Mouse (Mus musculus): Measurements from ENCODE around the gene Nfkbib.

Nfkbib gene

DNA sequence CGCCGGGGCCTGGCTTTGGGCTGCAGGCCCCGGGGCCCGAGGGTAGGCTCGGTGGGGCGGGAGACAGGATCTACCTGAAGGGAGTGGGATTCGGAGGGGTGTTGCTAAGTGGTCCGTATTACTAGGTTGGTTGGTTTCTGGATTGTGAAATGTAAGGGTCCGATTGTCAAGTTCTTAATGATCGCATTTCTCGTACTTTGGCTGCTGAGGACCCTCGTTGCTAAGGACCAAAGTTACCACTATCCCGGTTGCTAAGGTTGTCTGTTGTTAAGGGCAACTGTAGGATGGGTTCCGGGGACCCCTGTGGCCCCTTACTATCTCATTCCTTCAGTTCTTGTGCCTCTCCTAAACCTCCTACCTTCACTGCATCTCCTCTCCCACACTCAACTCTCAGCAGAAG, 402 bp downstream of the Nfkbib start:
- no peak for DNase-seq (ENCODE audit: low read depth)

DNA sequence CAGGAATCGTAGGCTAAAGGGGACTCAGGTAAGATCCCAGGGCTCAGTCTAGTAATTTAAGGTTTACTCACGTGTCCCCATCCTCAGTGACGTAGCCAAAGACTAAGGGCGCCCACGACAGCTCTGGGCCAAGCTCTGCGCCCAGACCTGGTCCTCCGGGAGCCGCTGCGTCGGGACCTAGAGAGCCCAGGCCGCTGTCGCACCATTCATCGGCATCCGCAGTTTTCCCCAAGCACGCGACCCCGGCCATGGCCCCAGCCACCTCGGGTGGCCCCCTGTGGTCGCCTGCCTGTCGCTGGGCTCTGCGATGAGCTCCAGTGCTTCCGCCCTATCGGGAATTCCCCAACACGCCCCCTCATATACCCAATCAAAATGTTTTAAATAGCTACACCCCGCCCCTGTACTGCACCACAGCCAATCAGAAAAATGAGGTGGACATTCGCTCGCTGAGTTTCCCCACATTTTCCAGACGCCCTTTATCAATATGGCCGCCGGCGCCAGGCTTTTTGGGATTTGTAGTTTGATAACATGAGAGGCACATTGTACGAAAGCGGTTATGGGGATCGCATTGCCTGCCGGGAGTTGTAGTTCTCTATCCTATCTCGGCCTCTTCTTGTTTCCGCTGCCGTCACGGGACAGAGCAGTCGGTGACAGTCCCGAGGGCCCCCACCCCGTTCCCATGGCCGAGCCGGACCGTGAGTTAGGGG, 986 bp downstream of the Nfkbib start, which contains the start of gene Sirt2:
Gene Sirt2, plus strand, starts transcription at position 563 of the 707 bp plus-strand sequence.
- peak; percentile 100 for DNase-seq (ENCODE audit: low read depth)

DNA sequence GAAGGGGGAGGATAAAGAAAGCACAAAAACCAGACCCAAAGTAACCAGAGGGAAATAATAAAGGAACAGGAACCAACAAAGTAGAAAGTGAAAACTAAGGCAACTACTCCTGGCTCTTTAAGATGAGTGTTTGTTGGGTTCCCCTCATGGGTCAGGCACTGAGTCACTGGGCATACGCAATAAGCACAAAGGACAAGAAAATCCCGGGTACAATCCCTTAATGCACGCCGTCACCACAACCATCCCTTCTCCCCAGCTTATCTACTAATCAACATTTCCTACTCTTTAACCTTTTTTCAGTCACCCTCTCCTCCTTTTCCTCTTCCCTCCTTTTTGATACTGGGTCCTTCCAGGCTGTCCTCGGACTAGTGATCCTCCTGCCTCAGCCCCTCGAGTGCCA, 2.1 kb downstream of the Nfkbib start:
- DNase-seq (ENCODE audit: low read depth), result peak; percentile 51

- no peak for DNase-seq (ENCODE audit: low read depth)
Measured at GRCm38 (mm10) chr7:28761907-28762306, 5.4 kb downstream of the Nfkbib start.

DNA sequence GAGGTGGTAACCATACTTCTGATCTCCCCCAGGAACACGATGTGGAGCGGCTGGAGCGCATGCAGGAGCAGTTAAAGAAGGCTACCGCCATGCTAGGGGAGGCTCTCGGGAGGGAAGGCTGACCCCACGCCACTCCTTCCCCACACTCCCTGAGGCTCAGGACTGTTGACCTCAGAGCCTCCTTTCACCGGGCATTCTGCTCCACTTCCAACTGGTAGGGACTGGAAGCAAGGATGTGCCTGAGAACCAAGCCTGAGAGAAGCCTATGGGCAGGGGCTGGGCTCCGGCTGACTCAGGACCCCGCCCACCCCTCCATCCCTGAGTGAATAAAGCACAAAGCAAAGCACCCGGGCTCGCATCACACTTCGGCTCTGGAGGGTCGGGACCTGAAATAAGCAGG, 8.7 kb downstream of the Nfkbib start:
- DNase-seq (ENCODE audit: low read depth), result no peak

- DNase-seq (ENCODE audit: low read depth), result no peak
Measured at GRCm38 (mm10) chr7:28756079-28756478, 11.2 kb downstream of the Nfkbib start, which contains the start of gene Ccer2. Ccer2 (plus strand) TSS chr7:28756174.

DNA sequence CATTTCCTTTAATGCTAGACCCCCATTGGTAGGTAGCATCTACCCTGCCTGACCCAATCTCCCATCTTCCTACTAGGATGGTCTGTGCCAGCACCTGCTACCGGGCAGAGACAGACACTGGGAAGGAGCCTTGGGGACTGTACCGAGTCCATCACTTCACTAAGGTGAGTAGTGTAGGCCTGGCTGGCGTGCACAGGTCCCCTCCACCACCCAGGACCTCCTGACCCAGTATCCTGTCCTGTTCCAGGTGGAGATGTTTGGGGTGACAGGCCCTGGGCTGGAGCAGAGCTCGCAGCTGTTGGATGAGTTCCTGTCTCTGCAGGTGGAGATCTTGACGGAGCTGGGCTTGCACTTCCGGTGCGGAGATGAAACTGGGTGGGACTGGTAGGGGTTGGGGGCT, 17.4 kb downstream of the Nfkbib start:
- no peak for DNase-seq (ENCODE audit: low read depth)

DNA sequence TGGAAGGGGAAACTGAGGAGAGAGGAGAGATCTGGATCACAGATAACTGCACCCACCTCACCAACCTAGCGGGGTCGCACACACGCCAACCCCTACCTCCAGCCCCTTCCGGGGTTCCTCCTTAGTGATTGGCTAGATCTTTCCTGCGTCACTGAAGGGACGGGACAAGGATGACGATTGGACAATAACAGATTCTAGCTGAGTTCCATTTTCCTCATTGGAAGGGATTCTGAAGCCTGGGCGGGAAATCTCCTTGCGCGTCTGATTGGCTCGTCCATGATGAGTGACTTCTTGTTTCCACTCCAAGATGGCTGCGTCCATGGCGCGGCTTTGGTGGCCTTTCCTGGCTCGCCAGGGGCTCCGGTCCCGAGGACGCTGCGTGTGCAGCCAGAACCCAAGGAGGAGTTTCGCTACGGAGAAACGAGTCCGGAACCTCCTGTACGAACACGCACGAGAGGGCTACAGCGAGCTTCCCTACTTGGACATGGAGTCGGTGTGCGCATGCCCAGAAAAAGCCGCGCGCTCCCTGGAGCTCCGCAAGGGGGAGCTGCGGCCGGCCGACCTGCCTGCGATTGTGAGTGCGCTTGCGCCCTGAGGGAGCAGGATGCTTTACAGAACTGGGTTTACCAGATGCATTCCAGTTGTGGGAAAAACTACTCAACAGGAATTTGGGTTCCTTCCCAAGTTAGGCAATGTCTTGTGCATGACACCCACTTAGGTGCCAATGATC, 25.4 kb downstream of the Nfkbib start, which contains the start of the genes Mrps12 and Sars2:
Gene Mrps12, minus strand, starts transcription at position 112 of the 730 bp plus-strand sequence.
Gene Sars2, plus strand, starts transcription at position 284 of the 730 bp plus-strand sequence.
- peak; percentile 99 for DNase-seq (ENCODE audit: low read depth)

GRCm38 (mm10) chr7:28741368-28741708, 26.0 kb downstream of the Nfkbib start:
- no peak for DNase-seq (ENCODE audit: low read depth)

DNA sequence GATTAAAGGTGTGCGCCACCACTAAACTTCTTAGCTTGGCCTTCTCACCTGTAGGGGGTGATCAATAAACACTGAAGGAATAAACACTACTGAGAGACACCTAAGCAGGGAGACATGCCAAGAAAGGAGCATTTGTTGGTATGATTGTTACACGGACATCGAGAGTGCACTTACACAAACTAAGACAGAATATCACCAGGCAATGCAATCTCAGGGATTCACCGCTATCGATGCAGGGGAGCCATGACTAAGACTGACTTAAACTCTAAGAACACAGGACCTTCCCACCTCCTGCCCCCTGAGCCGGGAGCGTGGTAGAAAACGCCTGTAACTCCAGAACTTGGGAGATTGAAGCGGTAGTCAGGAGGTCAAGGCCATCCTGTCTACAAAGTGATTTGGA, 26.4 kb downstream of the Nfkbib start:
- peak; percentile 57 for DNase-seq (ENCODE audit: low read depth)

DNA sequence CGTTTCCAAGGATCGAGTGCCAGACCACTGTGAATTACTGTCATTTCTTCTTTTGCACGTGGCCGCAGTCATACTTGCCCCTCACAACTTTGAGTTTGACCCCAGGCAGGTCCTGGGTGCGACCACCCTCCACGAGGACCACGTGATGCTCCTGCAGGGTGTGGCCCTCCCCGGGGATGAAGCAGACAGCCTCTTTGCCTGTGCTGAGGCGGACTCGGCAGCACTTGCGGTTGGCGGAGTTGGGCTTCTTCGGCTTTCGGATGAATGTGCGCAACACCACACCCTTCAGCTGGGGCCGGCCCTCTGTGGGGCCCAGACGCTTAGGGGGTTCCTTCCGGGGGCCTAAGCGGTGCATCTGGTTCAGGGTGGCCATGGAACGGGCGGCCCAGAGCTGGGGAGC, 27.5 kb downstream of the Nfkbib start:
- no peak for DNase-seq (ENCODE audit: low read depth)

- no peak for DNase-seq (ENCODE audit: low read depth)
Measured at GRCm38 (mm10) chr7:28735701-28736100, 31.6 kb downstream of the Nfkbib start.

DNA sequence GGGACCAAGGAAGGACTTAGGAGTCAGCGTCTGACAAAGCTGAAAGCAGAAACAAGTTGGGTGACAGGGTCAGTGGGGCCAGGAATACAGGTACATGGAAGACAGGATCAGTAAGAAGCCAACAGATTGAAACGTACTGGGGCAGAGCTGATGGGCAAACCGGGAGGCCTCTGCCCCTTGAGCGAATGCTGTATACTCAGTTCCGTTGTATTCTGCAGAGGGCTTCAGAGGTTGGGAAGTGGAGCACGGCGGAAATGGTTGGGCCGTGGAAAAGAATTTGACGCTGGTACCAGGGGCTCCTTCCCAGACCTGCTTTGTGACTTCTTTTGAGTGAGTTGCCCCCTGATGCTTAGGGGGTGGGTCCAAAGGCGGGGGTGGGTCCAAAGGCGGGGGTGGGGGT, 34.1 kb downstream of the Nfkbib start:
- DNase-seq (ENCODE audit: low read depth), result no peak

- peak; percentile 92 for DNase-seq (ENCODE audit: low read depth)
Measured at GRCm38 (mm10) chr7:28732341-28733142, 34.8 kb downstream of the Nfkbib start.

DNA sequence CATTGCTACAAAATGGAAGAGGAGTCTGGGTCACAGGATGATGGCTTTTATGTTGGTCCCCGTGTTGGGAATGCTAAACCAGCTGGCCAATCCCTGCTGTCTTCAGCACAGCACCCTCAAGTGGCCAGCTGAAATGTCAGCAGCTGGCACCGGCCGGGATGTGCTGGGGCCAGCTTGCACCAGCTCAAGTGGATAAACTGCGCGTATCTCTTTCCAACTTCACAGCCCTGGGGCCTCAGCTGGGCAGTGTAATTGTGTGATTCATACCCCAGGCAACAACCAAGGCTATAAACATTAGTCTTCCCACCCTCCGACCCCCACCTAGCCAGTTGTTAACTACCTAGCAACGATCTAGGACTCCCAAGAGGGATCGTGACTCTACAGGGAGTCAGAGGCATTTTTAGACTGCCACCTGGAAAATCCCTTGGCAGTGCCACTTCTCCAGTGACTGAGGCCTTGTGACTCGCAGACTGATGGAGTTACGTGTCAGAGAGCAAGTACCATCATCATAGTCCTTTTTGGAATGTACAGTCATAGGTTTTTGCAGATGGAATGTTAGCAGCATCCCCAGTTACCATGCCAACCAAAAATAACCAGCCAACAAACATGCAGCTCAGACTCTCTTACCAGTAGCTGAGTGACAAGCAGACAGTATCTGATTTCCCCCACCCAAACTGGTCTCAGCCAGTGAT, 39.5 kb downstream of the Nfkbib start:
- DNase-seq (ENCODE audit: low read depth), result no peak

DNA sequence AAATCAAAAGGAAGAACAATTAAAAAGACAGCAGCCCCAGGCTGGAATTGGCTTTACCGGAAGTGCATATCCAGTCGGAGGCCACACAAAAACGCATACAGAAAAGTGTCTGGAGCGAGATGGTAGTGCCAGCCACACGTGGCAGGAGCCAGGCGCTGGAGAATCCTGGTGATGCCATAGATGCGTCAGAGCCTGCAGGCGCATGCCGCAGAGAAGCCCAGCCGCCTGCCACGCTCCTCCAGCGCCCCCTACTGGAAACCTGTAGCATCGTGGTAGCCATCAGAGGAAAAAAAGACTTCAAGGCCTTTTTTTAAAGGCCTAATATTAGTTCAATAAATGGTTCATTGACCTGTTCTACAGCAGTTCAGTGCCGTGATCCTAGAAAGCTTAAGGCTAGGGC, 40.7 kb downstream of the Nfkbib start:
- DNase-seq (ENCODE audit: low read depth), result peak; percentile 86

GRCm38 (mm10) chr7:28724613-28725012, 42.7 kb downstream of the Nfkbib start:
- no peak for DNase-seq (ENCODE audit: low read depth)

DNA sequence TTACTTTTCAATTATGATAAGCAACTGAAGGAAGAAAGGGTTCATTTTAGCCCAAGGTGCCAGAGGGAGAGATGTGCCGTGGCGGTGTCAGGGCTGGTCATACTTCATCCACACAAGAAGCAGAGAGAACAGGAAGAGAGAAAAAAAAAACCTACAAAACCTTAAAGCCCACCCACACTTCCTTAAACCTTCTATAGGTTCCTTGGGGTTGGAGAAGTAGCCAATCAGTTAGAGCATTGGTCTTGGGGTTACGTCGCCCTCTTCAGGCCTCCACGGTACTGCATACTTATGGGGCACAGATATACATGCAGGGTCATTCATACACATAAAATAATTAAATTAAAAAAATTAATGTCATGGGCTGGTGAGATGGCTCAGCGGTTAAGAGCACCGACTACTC, 45.2 kb downstream of the Nfkbib start:
- DNase-seq (ENCODE audit: low read depth), result peak; percentile 67

GRCm38 (mm10) chr7:28720753-28721537, 46.4 kb downstream of the Nfkbib start:
- DNase-seq (ENCODE audit: low read depth), result no peak

DNA sequence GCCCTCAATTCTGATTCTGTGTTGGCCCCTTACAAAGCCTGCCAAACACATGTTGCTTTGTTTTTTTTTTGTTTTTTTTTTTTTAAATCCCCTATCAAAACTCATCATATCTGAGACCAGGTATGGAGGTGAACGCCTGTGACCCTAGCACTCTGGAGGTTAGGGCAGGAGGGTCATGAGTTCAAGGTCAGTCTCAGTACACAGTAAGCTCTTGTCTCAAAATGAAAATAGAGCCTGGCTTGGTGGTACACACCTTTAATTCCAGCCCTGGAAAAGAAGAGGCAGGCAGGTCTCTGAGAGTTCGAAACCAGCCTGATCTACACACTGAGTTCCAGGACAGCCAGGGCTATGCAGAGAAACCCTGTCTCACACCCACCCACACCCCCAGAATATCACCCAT, 47.7 kb downstream of the Nfkbib start:
- no peak for DNase-seq (ENCODE audit: low read depth)

DNA sequence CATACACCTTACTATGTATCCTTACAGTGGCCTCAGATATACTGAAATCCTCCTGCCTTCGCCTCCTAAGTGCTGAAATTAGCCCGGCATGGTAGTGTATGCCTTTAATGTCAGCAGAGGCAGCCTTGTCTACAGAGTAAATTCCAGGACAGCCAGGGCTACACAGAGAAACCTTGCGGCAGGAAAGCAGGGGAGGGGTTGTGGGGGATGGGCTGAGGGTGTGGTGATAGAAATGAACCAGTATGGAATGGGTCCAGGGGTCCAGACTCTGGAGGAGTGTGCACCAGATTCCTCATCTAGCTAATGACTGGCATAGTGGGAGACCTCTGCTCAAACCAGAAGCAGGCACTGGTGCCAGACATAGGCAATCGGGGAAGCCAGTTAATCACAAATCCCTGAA, 48.2 kb downstream of the Nfkbib start:
- no peak for DNase-seq (ENCODE audit: low read depth)

Data from induced T-regulatory cell, adult 2 months (primary cell).